Mouse (Mus musculus) CD8-positive naive resting alpha-beta T cell, adult 2 months (primary cell): ENCODE measurements around the gene Abcd2.

Experiments used
- DNase-seq, 2 experiments: peaks; one replicate each; pipeline ENCODE4 v3.0.0; 2022; ENCODE audit warnings: low read depth in 2 of 2, low spot score in 2 of 2

Gene Abcd2

DNA sequence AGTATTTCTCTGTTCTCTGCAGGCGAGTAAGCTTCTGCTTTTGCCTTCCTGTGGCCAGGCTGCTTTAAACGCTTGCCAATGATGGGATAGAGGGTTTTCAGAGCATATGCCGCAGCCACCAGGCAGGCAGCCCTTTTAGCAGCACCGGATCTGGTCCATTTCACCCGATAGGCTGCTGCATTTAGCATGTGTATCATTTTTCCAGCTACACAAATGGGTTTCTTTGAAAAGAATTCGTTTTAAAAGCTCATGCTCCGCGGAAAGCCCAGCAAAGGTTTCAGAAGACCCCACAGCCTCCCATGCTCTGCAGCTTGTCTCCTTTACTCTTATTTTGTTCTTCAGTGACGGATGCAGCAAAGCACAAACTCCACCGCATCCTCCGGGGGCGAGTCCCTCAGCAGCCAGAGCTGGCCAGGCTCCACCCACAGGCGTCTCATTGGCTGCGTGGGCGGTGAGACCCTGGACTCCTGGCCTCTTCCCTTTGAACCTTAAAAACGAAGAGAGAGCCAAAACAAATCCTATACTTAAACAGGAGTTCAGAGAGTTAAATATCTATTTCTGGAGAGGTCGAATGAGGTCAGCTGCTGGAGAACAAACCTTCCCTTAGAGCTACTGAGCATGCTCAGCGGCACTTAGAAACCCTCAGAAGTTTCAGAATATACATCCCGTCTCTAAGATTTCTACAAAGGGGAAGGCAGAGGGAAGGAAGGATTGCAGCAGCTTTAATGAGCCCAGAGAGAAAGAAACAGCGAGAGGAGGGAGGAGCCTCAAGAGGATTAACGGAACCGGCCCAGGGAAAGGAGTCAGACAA, at the start of gene Abcd2:
Gene Abcd2 (minus strand): TSS at position 388 of the 811 bp plus-strand sequence.
- DNase-seq = peak in 1 of 2 experiments; percentile 5

DNA sequence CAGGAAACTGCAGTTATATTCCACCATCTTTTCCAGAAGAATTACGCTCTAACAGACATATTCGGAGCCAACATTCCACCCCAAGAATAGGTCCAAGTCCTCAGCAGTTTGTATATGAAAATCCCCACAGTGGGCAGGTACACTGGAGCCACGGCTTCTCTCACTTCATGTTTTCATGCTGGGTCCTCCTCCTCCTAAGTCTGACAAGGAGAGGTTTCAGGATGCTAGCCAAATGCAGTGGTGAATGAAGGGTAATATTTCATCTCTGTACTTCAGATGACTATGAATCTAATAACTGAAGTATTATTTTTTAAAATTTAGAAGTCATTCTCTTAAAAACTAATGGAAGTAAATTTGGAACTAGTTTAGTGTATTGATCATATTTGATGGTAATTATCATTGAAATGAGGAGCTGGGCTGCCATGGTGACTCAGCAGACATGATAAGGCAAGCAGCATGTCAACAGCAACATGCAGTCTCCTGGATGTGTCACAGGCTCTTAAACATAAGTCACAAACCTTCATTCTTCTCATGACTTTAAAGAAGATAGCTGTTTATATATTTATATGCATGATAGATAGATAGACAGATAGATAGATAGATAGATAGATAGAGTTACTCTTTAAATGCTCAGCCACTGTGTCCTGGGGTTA, 49.2 kb upstream of the Abcd2 start:
- no peak for DNase-seq

DNA sequence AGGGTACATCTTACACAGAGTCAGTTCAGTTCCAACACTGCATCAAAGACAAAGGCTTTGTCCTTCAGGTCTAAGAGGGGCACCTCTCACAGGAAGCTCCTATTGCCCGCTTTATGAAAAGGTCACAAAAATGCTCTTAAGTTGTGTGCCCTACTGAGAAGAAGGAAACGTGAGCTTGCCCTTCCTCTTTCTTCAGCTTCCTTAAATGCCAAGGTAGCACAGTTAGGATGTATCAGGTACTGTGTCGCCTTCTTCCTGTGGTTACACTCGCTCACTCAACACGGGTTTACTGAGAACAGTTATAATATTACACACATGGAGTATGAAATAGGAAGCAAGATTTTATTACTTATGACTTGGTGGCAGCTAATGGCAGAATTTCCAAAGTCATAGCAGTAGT, 45.7 kb upstream of the Abcd2 start:
- DNase-seq = no peak

DNA sequence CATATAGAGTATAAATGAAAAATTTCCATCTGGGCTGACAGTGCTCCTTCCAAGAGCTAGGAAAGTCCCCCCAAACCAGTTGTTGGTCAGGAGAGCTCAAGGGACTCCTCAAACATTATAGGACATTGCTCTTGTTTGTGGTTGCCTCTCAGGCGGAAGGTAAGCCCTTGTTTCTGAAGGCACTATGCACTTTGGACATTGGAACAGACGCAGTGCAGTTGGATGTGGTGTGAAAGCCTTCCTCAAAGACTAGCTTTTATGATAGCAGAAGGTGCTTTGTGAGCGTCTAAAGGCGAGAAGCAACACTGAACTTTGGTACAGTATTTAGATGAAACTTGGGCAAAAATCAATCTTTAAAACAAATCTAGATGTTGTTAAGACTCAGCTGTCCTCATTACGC, 14.9 kb upstream of the Abcd2 start:
- DNase-seq = no peak

DNA sequence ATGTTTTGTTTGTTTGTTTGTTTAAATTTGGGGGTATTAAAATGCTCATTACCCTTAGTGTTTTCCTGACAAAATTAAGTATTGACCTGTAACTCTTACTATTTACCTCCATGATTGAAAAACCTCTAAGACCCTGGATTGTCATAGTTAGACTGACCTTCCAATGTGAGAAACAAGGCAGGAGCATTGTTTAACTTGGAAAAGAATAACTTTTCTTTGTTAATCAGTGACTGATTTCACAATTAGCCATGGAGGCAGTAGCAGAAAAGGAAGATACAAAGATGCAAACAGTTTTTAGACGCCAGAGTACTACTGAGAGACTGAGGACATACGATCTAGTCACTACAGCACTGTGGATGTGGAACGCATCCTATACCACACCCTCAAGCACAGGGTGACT, 11.9 kb upstream of the Abcd2 start:
- no peak for DNase-seq

DNA sequence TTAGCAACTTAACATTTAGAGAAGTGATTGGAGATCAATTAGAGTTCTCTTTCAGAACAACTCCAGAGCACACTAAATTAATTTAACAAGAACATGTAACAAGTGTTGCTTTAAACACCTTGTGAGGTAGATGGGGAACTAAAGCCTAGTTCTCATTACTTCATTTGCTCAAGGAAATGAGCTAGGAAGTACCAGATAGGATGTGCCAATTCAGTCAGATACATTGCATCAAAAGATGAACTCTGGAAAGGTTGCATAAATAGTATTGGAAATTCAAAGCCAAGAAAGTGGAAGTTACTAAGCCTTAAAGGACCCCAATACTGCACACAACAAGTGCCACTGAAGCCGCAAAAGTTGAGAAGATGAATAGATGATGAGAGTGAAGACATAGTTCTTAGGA, 10.9 kb upstream of the Abcd2 start:
- DNase-seq = no peak

DNA sequence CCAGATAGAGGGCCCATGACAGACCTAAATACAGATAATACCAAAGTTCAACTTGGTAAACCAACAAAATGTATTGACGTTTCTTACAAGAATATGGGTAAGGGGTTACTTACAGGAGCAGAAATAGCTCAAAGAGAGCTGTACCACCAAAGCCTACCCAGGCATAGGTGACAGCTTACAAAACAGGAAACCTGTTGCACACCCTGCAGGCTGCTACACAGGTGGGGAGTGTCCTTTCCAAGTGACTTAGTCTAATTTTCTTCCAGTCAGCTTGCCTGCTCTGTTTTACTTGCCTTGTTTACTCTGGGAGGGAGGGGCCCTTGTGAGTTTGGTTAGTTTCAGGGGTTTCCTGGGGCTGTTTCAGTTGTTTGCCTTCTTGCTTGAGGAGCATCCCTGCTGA, 9.2 kb upstream of the Abcd2 start:
- no peak for DNase-seq

DNA sequence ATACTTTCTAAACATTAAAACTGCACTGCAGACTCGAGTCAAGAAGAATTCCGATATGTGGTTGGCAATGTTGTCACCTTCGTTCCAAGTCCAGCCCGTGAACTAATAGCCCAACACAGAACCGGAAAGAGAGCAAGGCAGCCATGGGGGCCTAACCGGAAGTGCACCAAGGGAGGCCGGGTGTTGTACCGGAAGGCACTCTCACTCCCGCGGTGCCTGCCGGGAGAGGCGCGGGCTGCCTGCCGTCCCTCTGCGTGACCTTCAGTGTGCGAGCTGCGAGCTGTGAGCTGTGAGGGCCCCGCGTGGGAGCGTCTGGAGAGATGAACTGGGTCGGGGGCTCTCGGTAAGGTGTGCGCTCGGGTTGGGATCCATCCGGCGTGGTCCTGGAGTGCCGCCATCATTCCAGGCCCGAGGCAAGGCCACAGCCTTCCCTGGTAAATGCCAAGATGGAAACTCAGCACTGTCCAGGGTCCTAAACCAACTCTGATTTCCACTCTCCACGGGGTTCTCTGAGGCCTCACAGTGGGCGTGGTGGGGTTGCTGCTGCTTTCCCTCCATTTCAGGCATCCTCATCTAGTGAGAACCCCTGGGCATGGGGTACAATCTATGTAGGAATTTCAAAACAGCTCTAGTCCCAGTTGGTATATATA, 7.8 kb upstream of the Abcd2 start, which contains the start of gene CN725425:
Gene CN725425 (plus strand): TSS at position 239 of the 650 bp plus-strand sequence.
- no peak for DNase-seq

DNA sequence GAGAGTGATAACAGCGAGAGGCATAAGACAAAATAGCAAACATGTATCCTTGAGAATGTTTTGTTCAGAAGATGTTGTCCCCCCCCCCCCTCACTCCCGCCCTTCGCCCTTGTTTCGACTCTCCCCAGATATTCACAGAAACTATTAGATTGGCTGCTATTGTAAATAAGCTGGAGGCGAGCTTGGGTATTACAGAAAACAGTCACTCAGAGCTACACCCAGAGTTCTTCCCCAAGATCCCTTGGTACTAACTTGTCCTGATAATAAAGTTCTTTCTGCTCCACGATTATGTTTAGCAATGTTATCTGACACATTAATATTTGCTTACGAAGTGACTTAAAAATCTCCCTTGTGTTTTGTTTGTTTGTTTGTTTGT, 612 bp upstream of the Abcd2 start:
- DNase-seq = no peak

DNA sequence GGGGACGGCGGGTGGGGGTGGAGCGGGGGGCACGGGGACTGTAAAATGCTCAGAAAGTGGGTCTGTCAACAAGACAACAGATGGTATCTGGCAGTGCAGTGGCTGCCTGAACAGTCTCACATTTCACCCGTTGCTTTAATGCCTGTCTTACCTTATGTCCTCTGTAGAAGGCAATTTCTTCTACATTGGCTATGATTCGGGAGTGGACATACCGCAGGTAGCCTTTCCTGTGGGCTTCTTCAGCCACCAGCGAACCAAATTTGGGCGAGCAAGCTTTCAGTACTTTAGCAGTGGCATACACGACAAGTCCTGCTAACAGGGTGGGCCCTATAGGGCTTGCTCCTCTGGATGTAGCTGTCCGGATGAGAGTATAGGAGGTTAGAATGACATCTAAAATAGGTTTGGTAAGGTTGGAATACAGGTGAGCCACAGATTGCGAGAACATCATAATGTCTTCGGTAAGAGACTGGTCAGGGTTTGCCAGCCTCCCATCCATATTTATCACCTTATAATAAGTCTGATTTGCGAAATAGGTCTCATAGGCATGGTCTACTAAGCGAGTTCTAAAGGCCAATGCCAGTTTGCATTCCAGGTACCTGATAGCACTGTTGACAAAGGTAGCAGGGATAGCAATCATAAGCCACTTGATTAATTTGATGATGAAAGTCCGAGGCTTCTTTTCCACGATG, 936 bp downstream of the Abcd2 start:
- DNase-seq = no peak

DNA sequence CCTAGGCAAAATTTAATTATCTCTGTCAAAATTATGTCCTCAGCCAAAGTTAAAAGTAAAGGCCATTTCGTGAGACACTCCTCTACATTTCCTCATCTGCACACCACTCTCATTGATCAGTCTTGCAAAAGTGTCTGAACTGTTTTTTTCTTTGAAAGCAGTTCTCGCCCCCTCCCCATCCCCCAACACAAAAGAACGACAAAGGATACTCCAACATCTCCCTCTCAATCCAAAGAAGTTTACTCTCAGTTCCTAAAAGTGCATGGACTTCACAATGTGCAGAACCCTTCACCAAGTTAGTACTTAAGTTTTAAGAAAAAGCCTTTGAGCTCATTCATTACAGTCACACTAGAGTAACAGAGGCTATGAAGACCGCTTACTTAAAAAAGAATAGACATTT, 1.6 kb downstream of the Abcd2 start:
- DNase-seq = no peak

DNA sequence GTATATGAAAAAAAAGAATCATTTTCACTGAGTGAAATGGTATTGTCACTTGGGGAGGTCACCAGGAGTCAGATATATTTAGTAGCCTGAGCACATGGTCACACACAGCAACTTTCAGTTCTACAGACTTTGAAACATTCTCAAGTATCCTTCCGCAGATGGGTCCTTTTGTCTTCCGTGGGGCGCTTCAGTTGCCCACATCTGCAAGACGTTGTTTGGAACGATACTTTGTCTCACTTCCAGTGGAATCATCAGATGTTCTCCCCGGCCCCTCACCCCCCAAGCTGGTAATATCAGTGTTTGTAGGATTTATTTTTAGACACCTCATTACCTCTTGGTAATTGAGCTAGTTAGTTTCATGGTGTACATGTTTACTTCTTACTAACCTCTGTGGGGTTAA, 5.2 kb downstream of the Abcd2 start:
- no peak for DNase-seq

DNA sequence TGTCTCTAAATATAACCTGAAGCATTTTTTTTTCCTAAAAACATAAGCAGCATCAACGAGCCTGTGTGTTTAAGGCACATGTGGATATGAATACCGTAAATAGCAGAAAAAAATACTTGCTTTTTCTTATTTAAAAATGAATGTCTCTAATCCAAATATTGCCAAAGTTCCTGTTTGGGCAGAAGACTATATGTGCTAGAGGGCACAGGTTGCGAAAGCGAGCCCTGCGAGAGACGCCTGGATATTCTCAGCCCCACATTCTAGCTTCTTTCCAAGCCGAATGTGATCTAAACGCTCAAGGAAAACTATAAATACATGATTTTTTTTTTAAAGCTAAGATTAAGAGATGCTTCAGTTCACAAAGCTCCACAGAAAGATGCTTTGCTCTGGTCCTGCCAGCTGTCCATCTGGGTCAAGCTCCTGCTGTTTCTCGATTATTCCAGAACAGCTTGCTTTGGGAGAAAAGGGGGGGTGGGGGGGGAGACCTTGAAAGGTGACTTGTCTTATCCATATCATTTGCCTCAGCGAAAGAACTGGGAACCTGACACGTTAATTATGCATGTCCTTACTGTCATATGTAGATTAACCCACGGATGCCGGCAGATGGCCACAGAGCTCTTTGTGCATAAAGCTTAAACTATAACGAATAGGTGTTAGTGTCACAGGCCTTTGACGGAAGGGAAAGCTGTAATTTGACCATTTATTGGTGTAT, 11.5 kb downstream of the Abcd2 start:
- DNase-seq = no peak

DNA sequence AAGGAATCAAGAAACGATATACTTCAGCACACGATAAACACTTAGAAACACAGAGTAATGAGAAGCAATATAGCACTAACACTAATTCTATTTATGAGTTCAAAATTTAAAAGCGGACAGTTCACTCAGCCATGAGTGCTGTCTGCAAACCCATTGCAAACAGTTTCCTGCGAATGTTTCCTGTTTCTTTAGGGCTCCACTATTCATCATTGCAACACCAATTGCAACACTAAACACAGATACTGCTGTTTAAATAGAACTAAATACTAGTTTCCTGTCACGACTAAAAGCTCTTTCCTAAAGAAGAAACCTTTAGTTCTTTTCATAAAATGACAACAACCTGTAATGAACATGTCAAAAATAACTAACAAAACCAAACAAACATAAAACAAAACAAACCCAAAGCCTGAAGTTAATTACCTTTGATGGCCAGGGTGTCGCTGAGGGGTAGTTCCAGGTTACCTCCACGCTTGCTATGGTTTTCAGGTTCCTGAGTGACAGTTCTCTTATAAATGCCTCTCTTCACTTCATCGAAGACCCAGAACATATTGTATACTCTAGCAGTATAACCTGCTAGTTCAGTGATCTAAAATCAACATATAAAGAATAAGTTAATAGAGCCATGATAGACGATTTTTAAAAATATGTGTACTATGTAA, 12.8 kb downstream of the Abcd2 start:
- DNase-seq = no peak

DNA sequence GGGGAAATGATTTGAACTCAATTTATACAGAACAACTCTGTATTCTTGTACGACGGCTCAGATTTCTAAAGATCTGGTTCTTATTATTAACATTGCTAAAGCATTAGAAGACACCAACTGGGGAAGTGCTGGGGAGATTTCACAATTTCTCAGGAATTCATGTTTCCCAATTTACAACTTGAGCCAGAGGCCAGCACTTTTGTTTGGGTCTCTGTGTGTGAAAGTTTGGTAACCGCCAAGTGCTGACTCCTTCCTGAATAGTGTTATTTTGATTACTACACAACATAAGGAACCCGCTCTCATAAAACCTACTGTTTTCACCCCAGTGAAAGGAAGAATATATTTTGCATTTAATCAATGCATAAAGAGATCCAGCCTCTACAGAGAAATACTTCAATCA, 19.4 kb downstream of the Abcd2 start:
- no peak for DNase-seq

DNA sequence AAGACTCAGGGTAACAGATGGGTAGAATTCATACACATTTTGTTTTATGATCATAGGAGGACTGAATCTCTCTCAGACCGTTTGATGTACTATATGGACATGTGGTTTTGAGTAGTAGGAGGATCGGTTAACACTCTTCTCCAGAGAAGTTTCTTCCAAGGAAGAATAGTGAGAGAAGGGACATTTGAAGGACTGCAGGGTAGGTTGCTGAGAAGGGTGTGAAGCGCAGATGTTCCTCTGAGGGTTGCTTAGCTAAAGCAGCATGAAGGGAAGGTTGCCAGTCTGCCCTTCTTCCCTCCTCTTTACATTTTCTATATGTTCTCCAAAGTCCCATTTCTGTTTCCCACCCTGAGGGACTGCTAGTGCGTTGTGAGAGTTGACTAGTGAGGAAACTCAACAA, 20.3 kb downstream of the Abcd2 start:
- no peak for DNase-seq

DNA sequence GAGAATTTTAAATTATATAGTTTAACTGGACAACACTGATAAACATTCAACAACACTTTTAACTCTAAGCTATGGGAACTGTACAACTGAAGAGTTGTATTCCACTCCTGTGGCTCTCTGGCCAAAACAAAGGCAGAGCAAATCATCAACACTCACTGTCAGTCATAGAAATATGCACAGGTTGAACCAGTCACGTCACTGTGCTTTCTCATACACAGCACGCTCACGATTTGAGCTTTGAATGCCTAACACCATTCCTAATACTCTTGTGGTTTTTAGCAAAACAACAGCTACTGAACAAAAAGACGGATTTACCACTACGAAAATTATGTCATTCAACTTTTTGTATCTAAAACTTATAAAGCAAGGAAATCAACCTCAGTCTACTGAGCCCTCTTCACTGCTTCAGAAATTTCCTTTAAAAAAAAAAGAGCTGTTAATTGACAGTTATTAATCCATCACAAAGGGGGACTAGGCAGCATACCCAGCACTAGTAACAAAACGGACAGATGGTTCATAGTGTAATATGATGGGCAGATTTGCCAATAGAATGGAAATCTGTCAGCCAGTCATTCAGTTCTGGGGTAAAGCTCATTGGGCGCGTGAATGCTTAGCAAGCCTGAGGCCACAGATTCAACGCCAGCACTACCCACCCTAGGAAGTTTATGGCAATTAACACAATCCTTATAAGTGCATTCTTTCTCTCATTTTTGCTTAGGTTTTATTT, 20.8 kb downstream of the Abcd2 start:
- DNase-seq = no peak

DNA sequence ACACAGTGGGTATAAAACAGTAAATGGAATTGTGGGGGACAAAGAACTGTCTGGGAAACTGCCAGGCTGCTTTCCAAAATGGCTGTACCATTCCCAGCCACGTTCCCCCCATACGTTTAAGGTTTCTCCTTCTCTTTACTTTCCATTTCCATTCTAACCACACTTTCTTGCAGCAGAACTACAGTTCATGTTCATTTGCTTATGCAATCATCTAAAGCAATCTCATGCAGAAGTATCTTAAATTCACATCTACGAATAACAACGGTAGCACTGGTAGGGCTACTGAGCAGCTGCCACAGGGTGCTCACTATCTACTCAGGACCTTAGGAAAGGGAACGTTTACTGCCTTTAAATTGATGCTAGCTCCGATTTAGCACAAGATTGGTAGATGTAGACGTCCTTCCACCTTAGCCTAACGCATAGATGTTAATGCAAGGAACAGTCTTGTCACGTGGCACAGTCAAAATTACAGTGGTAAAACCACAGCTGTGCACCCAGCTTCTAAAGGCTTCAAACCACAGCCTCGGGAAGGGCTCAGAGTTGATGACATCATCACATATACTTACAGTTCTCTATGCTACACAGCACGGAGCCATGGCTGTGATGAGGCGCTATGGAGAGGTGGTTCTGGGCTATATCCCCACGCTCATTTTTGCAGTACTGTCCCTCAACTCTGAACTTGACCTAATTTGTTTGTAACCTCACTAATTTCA, 23.6 kb downstream of the Abcd2 start:
- DNase-seq = peak in 1 of 2 experiments; percentile 4

DNA sequence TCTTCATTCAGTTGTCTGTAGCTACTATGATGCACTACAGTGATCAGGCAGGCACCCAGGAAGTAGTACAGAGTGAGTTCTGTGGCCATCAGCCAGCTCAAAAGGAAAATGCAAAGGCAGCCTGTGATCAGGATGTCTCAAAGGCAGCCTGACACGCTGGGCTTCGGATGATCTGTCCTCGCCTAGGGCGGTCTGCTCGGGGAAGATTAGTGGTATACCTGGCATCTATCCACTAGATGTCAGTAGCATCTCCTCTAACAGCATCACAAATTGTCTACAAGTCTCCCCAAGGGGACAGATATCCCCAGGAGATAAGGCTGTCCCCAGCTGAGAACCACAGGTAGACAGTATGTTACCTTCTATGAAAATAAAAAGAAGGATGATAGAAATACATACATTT, 26.6 kb downstream of the Abcd2 start:
- DNase-seq = no peak
